Mouse (Mus musculus) CH12.LX (cell line): ENCODE measurements around the gene Nfkb2.

Experiments used
- HCFC1 ChIP-seq: IDR thresholded peaks from 2 replicates; pipeline ENCODE4 v1.6.1; 2012; ENCODE audit warnings: low read depth, mild to moderate bottlenecking, inconsistent platforms, low read length, improper control_type of control experiment
- NELFE ChIP-seq: IDR thresholded peaks from 2 replicates; pipeline ENCODE4 v1.6.1; 2011; ENCODE audit warnings: low read depth, low read length, improper control_type of control experiment
- POLR2A ChIP-seq: IDR thresholded peaks from 2 replicates; pipeline ENCODE4 v1.6.1; 2011; ENCODE audit warnings: low read depth, mild to moderate bottlenecking, improper control_type of control experiment, low read length
- USF1 ChIP-seq: IDR thresholded peaks from 2 replicates; pipeline ENCODE4 v1.6.1; 2014; ENCODE audit warnings: low read depth, mild to moderate bottlenecking, inconsistent platforms, low read length, improper control_type of control experiment
- USF2 ChIP-seq: conservative IDR thresholded peaks from 2 replicates; pipeline ENCODE4 v1.6.1; 2011; ENCODE audit warnings: low read depth, low read length, improper control_type of control experiment

GRCm38 (mm10) chr19:46305432-46306267 lies 1.5 kb downstream of the Nfkb2 start:
- TF ChIP-seq POLR2A (peak; percentile 83), NELFE (peak; percentile 76), USF1 (no peak), HCFC1 (peak; percentile 69), USF2 (no peak)
